Mouse (Mus musculus) layer of hippocampus, adult 6 months (tissue): Measurements from ENCODE around the gene Samt4. TPM values are rescaled to one million over a fixed set of nuclear protein-coding genes. Genes with fewer than 3 reads are reported as not detected.

Experiments used
- long read RNA-seq, 2 experiments: library from polyadenylated mRNA; unstranded; transcript quantifications; one replicate each; pipeline ENCODE4 v2.0.0; 2019 to 2020
- polyA plus RNA-seq: library from polyadenylated mRNA; unstranded; fragments of <200 nt; fragmentation: Nextera tagmentation; gene quantifications from 2 replicates; pipeline ENCODE4 v1.2.3, GENCODE M21; 2021

Samt4 gene
- polyA plus RNA-seq, result not detected in 2 replicates
- long read RNA-seq, experiment 1, result 0 reads
- long read RNA-seq, experiment 2, result 0 reads

GRCm38 (mm10) chrX:154481702-154482101, at the start of gene Samt4:
Gene Samt4, plus strand, starts transcription at chrX:154482002.

Other genes starting within 250 kb of the Samt4 start
- gene 4930524N10Rik, start 138.6 kb upstream of the Samt4 start, polyA plus RNA-seq, result not detected in 2 replicates
- gene Samt2, start 97.4 kb downstream of the Samt4 start, polyA plus RNA-seq, result not detected in 2 replicates